Mouse (Mus musculus): ENCODE data around the gene Gabra4. TPM values are rescaled to one million over a fixed set of nuclear protein-coding genes. Genes with fewer than 3 reads are reported as not detected.
"Not testable (repeated sequence)": the region's sequence is repeated elsewhere in the genome, so short reads cannot be mapped to it uniquely, and the experiment has no call there.

The Gabra4 gene
- total RNA-seq, 2 experiments from 2014 or later: not detected

GRCm38 (mm10) chr5:71545554-71545953, 112.6 kb downstream of the Gabra4 start:
- no peak for DNase-seq
- intact Hi-C loops (cut with DNase I): loop anchor here (5.0 kb wide), 1 partner anchor 157 kb away; no protein-coding TSS in a partner anchor

GRCm38 (mm10) chr5:71525486-71525885, 132.6 kb downstream of the Gabra4 start:
- DNase-seq; intact Hi-C loops (cut with DNase I): not testable (repeated sequence)

Other genes starting within 250 kb of the Gabra4 start
- not detected for gene Cox7b2, start 110.1 kb downstream of the Gabra4 start, total RNA-seq (2021)
- gene Gabrb1, start 195 bp downstream of the Gabra4 start, total RNA-seq (2021): under 1 TPM; 0.03 to 0.06 TPM